Mouse (Mus musculus) left cerebral cortex, adult 8-10 months (tissue): ENCODE measurements around the gene Bak1. TPM values are rescaled to one million over a fixed set of nuclear protein-coding genes. Genes with fewer than 3 reads are reported as not detected.

Source experiments
- DNase-seq, 2 experiments: peaks; one replicate each; pipeline ENCODE4 v3.0.0; 2022; ENCODE audit warnings: low spot score in 2 of 2
- total RNA-seq, 4 experiments: library from RNA; stranded (reverse); gene quantifications; 2 replicates each; pipeline ENCODE4 v1.2.4; 2022

Bak1 gene
- total RNA-seq, 4 experiments from 2014 or later: 12.8 to 17.7 (median 14.5) TPM

DNA sequence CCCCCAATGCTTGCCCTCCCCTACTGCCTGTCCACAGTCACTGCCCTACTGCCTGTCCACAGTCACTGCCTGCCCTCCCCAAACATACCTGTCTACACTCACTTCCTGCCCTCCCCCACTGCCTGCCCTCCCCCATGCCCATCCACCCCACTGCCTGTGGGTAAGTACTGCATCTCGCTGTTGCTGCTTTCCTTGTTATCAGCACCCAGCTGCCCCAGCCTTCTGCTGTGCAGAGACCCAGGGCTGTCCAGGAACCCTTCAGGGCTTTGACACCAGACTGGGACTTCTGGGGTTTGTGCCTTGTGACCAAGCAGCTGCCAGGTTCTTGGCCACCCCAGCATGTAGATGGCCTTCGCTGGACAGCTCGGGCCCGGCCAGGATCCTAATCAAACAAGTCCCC is 5.5 kb downstream of the Bak1 start:
- DNase-seq: no peak

DNA sequence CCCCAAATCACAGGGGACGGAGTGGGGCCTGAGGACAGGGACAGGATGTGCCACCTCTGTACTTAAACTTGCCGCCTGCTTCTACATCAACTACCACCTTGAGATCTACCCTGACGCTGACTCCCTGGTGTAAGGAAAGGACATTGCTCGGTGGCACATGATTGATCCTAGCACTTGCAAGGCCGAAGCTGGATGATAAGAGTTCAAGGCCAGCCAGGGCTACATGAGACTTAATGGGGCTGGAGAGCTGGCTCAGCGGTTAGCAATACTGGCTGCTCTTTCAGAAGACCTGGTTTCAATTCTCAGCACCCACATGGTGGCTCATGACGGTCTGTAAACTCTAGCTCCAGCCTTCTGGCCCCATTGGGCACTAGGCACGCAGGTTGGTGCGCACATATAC is 7.1 kb downstream of the Bak1 start:
- DNase-seq: no peak

GRCm38 (mm10) chr17:27021076-27021475 is 7.7 kb downstream of the Bak1 start:
- DNase-seq: no peak

- DNase-seq: peak; percentile 42 to 47
Measured at GRCm38 (mm10) chr17:27018555-27019196, 10.1 kb downstream of the Bak1 start.

GRCm38 (mm10) chr17:27017564-27018499 is 11.0 kb downstream of the Bak1 start:
- DNase-seq: peak; percentile 75 to 79

DNA sequence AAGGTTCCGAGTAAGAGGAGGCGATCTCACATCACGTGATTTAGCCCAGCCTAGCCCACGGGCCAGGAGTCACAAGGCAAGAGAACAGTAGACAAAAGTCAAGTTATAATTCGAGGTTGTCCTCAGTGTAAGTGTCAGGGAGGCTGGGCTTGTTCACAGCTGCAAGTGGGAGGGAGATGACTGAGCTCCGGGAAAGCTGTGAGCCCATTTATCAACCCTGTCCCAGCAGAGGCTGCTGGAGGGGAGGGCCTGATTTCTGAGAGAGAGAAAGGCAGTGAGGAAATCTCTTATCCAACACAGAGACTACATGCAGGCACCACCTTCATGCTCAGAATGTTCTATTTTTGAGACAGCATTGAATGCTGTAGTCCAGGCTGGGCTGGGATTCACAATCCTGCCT is 15.9 kb downstream of the Bak1 start:
- DNase-seq: peak in 1 of 2 experiments; percentile 74

DNA sequence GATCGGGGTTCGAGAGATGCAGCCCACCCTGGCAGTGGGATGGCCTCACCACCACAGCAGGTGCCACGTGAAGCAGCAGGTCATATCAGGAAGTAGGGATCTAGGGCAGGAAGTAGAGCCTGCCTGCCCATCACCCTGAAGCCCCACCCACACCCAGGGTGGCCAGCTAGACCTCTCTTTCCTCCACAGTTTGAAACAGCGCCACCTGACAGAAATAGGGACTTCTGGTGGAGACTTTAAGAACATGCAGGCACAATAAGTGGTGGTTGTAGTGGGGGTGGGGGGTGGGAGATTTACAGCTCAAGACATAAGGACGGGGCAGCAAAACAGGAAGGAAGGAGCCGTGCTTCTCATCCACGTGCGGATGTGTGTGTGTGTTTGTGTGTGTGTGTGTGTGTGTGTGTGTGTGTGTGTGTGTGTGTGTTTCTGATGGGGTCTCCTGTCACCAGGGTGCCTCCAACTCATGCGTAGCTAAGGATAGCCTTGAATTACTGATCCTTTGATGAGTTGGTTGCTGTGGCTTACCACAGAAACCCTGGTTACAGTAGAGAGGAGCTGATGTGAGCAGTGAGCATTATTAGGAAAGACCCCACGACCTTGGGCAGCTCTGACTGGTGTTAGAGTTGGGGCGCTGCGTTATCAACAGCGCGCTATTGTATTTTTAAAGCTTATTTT is 16.7 kb downstream of the Bak1 start:
- no peak for DNase-seq

- DNase-seq: peak in 1 of 2 experiments; percentile 54
Measured at GRCm38 (mm10) chr17:27011167-27011566, 17.6 kb downstream of the Bak1 start.

DNA sequence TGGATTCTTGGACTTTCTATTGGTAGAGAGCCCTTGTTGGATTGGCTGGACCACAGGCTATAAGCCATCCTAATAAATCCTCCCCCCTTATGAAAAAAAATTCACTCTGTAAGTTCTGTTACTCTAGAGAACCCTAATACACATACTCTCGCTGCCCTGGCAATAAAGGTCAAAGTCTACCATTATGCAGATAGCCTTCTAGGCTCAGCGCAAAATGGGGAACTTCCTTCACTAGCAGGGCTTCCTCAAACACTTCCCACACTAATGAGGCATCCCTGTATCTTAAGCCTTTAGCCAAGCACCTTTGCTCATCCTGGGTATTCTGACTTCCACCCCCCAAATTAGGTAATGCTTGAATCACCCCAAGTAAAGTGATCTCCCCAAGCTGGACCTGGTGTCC is 20.5 kb downstream of the Bak1 start:
- DNase-seq: no peak

GRCm38 (mm10) chr17:27005644-27006043 is 23.2 kb downstream of the Bak1 start:
- DNase-seq: no peak

- DNase-seq: no peak
Measured at GRCm38 (mm10) chr17:27004903-27005485, 23.8 kb downstream of the Bak1 start.

DNA sequence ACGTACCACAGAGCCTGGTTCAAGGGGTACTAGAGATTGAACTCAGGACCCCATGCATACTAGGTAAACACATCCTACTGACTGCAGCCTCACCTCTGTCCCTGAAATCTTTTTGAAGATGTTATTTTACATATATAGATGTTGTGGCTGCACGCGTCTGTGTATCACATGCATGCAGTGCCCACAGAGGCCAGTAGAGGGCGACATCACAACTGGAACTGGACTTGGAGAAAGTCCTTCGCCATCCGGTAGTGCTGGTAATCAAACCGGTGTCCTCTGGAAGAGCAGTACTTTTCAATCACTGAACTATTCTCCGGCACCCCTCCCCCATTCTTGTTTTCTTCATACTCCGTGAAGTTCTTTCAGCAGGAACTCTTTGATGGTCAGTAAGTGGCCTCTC is 24.4 kb downstream of the Bak1 start:
- no peak for DNase-seq

- no peak for DNase-seq
Measured at GRCm38 (mm10) chr17:27001889-27002288, 26.9 kb downstream of the Bak1 start.

DNA sequence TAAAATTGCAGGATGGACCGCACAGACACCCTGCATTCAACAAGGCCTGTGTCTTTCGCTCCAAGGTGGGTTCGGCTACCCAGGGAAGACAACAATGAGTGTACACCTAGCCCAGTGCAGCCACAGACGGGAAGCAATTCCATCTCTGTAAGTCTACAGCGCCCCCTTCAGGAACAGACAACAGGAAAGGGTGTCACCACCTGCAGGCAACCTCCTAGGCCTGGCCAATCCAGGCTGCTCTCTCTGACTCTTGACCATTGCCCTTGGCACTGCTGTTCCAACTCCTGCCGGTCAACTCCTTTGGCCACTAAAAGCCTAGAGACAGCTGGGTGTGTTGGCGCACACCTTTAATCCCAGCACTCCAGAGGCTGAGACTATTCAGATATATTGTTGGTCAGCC is 27.7 kb downstream of the Bak1 start:
- DNase-seq: no peak

DNA sequence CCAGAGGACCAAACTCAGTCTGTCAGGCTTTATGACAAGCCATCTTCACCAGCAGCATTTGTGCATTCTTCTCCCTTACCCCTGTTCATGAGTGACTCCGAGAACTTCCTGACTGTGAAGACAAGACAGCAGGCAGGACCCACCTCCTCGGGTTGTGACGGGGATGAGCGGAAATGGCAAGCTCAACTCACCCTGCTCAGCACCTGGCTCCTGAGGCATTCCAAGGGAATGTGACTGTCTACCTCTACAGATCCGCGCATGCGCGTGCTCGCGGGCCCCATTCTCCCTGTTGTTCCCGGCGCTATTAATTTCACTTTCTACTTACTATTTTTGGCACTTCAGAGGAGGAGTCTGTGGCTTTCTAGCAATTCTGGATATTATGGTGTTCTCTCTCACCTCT is 28.8 kb downstream of the Bak1 start:
- no peak for DNase-seq

DNA sequence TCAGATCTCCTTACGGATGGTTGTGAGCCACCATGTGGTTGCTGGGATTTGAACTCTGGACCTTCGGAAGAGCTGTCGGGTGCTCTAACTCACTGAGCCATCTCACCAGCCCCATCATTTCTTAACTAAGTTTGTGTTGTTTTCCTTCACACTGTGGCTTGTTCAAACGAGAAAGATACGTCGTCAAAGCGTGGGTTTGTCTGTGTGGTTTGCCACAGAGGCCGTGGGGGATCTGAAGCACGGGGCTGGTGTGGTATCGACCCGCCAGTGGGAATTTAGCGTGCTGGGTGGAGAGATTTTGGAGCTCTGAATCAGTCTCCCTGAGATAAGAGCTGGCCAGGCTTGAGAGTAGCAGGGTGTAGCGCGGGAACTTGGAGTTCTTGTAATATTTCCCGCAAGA is 30.5 kb downstream of the Bak1 start:
- DNase-seq: no peak

GRCm38 (mm10) chr17:26997661-26998060 is 31.1 kb downstream of the Bak1 start:
- DNase-seq: no peak

GRCm38 (mm10) chr17:26995562-26995961 is 33.2 kb downstream of the Bak1 start:
- no peak for DNase-seq

GRCm38 (mm10) chr17:26995006-26995405 is 33.8 kb downstream of the Bak1 start:
- no peak for DNase-seq

DNA sequence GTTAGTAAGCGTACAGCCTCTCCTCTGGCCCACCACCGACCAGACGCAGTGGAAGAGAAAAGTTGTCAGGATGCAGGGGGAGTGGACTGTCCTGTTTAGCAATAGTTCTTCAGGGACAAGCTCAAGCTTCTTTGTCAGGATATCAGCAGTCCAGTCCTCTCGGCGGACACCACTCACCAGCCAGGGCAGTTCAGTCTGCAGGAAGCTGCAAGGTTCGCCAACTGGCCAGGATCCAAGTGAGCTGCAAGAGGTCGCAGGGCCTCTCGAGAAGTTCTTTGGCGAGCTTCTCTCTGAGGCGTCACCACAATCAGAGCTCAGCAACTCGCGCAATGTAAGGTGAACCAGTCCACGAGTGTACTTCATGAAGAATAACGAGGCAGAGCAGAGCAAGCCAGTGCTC is 34.4 kb downstream of the Bak1 start:
- no peak for DNase-seq

DNA sequence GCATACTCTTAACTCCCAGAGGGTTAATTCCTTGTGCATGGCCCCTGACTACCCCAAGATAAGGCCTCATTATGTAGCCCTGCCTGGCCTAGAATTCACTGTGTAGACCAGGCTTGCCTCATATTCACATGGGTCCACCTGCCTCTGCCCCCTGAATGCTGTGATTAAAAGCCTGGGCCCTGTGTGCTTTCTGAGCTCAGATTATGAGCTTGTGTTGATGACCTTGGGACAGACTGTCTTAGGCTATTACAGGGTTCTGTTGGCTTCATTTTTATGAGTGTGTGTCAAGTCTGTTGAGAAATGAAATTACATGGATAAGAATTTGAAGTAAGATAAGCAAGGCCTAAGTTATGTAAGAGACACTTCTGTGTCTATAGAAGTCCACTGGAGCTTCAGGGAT is 38.3 kb downstream of the Bak1 start:
- no peak for DNase-seq
